Mouse (Mus musculus): Measurements from ENCODE around the gene Hormad1. TPM values are rescaled to one million over a fixed set of nuclear protein-coding genes. Genes with fewer than 3 reads are reported as not detected.
"Not testable (repeated sequence)": the region's sequence is repeated elsewhere in the genome, so short reads cannot be mapped to it uniquely, and the experiment has no call there.

Hormad1 gene
- total RNA-seq (2017) = 0.49 TPM in 1 of 2 replicates, not detected in the other

DNA sequence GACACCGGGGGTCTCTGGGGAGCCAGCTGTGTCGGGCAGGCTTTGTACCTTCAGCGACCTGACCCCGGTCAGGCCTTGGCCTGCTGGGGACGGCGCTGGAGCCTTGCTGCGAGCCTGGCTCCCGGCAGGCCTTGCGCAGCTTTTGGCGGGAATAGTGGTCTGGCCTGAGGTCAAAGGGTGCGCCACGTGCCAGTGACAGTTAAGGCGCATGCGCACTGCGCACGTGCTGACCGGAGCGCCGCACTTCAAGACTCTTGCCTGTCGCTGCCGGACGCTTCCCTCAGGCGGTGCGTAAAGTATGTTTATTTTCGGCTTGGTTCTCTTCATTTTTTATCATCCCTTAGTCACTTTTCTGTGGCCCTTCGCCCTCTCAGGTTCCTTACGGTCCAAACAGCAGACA is at the start of gene Hormad1:
TSS of gene Hormad1 (plus strand) at position 241 of the 400 bp plus-strand sequence.
- no peak for ATAC-seq (ENCODE audit: extremely low read depth, insufficient number of reproducible peaks, low FRiP score, poor library complexity, severe bottlenecking)

DNA sequence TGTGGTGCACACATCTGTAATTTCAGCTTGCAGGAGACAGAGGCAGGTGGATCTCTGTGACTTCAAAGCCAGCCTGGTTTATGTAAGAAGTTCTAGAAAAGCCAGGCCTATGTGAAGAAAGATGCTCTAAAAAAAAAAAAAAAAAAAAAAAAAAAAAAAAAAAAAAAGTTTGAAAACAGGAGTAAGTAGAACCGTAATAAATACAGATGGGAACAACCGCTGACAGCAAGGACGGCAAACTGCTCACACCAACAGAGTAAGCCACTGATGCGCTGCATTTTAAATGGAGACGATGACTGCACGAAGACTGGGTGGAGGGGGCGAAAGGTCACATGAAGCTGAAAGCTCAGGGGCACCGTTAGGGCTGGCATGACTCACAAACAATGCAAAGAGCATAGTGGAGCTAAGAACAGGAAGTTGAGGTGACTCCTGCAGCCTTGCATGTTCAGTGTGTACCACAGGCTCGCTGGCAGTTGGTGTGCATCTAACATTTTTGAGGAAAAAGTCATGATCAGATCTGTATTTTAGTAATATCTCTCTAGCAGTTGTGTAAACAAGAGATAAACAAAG is 47.8 kb upstream of the Hormad1 start:
- peak; percentile 87 for ATAC-seq (ENCODE audit: extremely low read depth, insufficient number of reproducible peaks, low FRiP score, poor library complexity, severe bottlenecking)

- ATAC-seq (ENCODE audit: extremely low read depth, insufficient number of reproducible peaks, low FRiP score, poor library complexity, severe bottlenecking) = no peak
These were observed 42.8 kb upstream of the Hormad1 start for GRCm38 (mm10) chr3:95516614-95517041.

- peak; percentile 58; the same call in 1 of the 2 replicates for ATAC-seq (ENCODE audit: extremely low read depth, insufficient number of reproducible peaks, low FRiP score, poor library complexity, severe bottlenecking)
These were observed 42.0 kb upstream of the Hormad1 start for GRCm38 (mm10) chr3:95517493-95517898.

DNA sequence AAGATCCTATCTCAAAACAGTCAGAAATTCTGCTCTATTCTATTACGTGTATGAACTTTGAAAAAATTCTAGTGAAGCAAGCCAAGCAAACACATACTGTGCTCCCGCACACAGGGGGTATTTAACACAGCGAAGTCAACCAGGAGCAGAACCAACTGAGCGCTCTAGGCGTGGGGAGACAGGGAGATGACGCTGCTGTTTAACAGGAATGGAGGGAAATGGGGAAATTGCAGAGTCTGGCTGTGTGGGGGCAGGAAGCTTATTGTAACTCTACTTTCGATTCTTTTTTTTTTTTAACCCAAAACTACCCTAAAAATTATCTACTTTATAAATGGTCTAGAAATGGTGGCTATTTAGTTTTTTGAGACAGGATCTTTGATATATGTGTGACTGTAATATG is 40.6 kb upstream of the Hormad1 start:
- ATAC-seq (ENCODE audit: extremely low read depth, insufficient number of reproducible peaks, low FRiP score, poor library complexity, severe bottlenecking) = no peak

DNA sequence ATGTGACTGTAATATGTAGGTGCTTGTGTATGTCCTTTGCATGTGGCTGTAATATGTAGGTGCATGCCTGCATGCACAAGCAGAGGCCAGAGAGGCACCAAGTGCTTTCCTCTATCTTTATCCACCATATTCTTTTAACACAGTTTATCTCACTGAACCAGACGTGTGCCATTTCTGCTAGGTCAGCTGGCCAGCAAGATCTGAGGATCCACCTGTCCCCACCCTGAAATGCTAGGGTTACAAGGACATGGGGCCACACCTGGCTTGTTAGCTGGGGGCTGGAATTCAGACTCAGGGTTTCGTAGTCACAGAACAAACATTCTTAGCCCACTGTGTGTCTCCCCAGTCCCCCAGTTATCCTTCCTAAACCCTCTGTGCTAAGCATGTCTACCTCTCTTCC is 40.2 kb upstream of the Hormad1 start:
- ATAC-seq (ENCODE audit: extremely low read depth, insufficient number of reproducible peaks, low FRiP score, poor library complexity, severe bottlenecking) = no peak

GRCm38 (mm10) chr3:95520100-95520499 is 39.4 kb upstream of the Hormad1 start:
- no peak for ATAC-seq (ENCODE audit: extremely low read depth, insufficient number of reproducible peaks, low FRiP score, poor library complexity, severe bottlenecking)

- peak; percentile 67 for ATAC-seq (ENCODE audit: extremely low read depth, insufficient number of reproducible peaks, low FRiP score, poor library complexity, severe bottlenecking)
These were observed 38.3 kb upstream of the Hormad1 start for GRCm38 (mm10) chr3:95521168-95521567.

DNA sequence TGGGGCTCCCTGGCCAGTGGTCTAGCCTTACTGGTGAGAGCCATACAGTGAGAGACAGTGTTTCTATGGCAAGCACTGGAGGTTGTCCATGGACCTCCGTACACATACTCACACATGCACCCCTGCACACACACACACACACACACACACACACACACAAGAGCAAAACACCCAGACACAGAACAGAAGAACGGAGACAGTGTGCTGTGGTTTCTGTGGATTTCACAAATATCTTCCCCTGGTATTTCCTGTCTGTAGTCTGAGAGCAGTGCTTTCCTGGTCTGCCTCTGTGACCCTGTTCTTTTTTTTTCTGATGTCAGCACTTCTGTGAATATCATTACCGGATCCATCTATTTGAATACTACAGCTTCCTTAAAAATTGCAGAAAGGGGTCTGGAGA is 35.8 kb upstream of the Hormad1 start:
- peak; percentile 19; the same call in 1 of the 2 replicates for ATAC-seq (ENCODE audit: extremely low read depth, insufficient number of reproducible peaks, low FRiP score, poor library complexity, severe bottlenecking)

GRCm38 (mm10) chr3:95524673-95525072 is 34.8 kb upstream of the Hormad1 start:
- ATAC-seq (ENCODE audit: extremely low read depth, insufficient number of reproducible peaks, low FRiP score, poor library complexity, severe bottlenecking) = no peak

DNA sequence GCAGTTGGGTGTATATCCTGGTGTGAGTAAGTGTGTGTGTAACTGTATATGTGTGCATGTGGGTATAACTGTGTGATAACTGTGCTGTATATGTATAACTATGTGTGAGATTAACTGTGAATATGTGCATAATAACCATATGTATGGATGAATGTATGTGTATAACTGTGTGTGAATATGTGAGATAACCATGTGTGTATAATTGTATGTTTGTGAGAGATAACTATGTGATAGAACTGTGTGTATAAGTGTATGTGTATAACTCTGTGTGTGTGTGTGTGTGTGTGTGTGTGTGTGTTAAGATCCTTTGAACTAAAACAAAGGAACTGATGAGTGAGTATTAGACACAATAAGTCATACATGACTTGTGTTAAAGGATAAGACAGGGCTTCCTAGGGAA is 33.4 kb upstream of the Hormad1 start:
- no peak for ATAC-seq (ENCODE audit: extremely low read depth, insufficient number of reproducible peaks, low FRiP score, poor library complexity, severe bottlenecking)

- ATAC-seq (ENCODE audit: extremely low read depth, insufficient number of reproducible peaks, low FRiP score, poor library complexity, severe bottlenecking) = peak; percentile 80
These were observed 32.8 kb upstream of the Hormad1 start, which contains the start of gene Ctss for GRCm38 (mm10) chr3:95526622-95527211. TSS of gene Ctss (plus strand) at chr3:95526786.

- ATAC-seq (ENCODE audit: extremely low read depth, insufficient number of reproducible peaks, low FRiP score, poor library complexity, severe bottlenecking) = peak; percentile 62; the same call in 1 of the 2 replicates
These were observed 29.7 kb upstream of the Hormad1 start for GRCm38 (mm10) chr3:95529814-95530213.

DNA sequence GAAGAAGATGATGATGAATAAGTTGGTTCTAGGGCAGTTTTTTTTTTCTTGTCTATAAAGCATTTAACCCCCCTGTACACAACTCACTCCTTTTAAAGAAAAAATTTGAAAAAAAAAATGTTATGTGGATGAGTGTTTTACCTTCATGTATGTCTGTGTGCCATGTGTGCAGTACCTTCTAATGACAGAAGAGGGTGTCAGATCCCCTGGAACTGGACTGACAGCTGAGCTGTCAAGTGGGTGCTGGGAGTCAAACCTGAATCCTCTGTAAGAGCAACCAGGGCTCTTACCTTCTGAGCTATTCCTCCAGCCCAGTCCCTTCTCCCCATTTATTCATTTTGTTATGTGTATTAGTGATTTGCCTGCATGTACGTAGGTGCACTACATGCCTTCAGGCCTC is 28.5 kb upstream of the Hormad1 start:
- ATAC-seq (ENCODE audit: extremely low read depth, insufficient number of reproducible peaks, low FRiP score, poor library complexity, severe bottlenecking) = no peak

DNA sequence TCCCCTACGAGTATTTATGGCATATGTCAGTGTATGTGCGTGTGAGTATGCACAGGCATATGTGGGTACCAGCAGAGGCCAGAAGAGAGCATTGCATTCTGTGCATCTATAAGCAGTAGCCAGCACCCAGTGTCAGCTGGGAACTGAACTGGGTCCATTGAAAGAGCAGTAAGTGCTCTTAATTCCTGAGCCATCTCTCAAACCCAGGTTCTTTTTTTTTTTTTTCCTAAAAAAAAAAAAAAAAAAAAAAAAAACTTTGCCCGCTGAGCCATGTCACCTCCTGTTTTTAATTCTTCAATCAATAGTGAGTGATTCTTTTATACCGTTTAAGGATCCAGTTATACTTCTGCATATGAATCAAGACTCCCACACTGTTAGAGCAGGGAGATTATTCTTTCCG is 26.1 kb upstream of the Hormad1 start:
- no peak for ATAC-seq (ENCODE audit: extremely low read depth, insufficient number of reproducible peaks, low FRiP score, poor library complexity, severe bottlenecking)

- no peak for ATAC-seq (ENCODE audit: extremely low read depth, insufficient number of reproducible peaks, low FRiP score, poor library complexity, severe bottlenecking)
These were observed 24.6 kb upstream of the Hormad1 start for GRCm38 (mm10) chr3:95534927-95535326.

DNA sequence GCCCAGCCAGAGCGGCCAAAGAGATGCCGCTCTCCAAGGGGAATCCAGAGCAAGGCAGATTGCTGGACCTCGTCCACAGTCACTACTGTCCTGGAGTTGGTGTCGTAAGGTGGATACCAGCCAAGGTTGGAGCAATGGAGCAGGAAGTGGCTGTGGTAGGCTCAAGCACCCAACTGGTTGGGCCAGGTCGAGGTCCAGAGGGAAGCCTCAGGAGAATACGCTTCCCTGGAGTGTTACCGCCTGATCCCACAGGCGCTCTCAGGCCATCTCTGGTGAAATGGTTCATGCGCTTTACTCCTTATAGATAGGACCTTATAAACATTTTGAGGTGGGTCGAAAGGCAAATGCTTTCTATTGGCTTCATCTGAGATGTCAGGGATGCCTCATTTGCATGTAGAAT is 20.5 kb upstream of the Hormad1 start:
- ATAC-seq (ENCODE audit: extremely low read depth, insufficient number of reproducible peaks, low FRiP score, poor library complexity, severe bottlenecking) = no peak

- ATAC-seq (ENCODE audit: extremely low read depth, insufficient number of reproducible peaks, low FRiP score, poor library complexity, severe bottlenecking) = no peak
These were observed 19.6 kb upstream of the Hormad1 start for GRCm38 (mm10) chr3:95539837-95540236.

GRCm38 (mm10) chr3:95541186-95541585 is 18.3 kb upstream of the Hormad1 start:
- not testable (repeated sequence) for ATAC-seq (ENCODE audit: extremely low read depth, insufficient number of reproducible peaks, low FRiP score, poor library complexity, severe bottlenecking)

GRCm38 (mm10) chr3:95542171-95542570 is 17.3 kb upstream of the Hormad1 start:
- ATAC-seq (ENCODE audit: extremely low read depth, insufficient number of reproducible peaks, low FRiP score, poor library complexity, severe bottlenecking) = no peak

DNA sequence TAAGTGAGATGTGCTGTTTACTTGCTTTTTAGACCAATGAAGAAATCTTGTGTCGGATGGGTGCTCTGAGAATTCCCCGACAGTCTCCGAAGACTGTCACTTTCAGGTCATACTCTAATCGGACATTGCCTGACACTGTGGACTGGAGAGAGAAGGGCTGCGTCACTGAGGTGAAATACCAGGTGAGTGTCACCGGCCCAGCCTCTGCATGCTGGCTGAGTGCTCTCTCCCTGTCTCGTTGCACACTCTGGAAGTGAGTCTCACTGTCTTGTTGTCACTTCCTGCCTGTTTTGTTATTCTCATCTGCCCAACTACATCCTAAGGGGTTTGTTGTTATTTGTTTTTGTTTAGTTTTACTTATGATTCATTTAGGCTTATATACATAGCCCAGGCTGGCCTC is 16.5 kb upstream of the Hormad1 start:
- ATAC-seq (ENCODE audit: extremely low read depth, insufficient number of reproducible peaks, low FRiP score, poor library complexity, severe bottlenecking) = no peak

Measured in neutrophil, adult 5-6 weeks (primary cell).